Mouse (Mus musculus) stomach, postnatal 0 days (tissue): ENCODE measurements at regions not wholly inside any gene's neighbourhood (a gene's known extent, or its start where the extent isn't known, plus 50 kb on each side); places are given as distances from the start of the nearest gene placed in this dataset.

Source experiments
- CTCF ChIP-seq: IDR thresholded peaks from 2 replicates; pipeline ENCODE4 v1.5.1; 2016; ENCODE audit warnings: antibody characterized with exemption, low read depth, mild to moderate bottlenecking, moderate library complexity
- EP300 ChIP-seq: optimal IDR thresholded peaks from 2 replicates; pipeline ENCODE3; 2016; ENCODE audit warnings: antibody characterized with exemption

GRCm38 (mm10) chr1:111286385-111286784 is 309.0 kb upstream of the Cdh19 start:
- TF ChIP-seq CTCF (no peak), EP300 (no peak)
